Mouse (Mus musculus): ENCODE measurements at regions not wholly inside any gene's neighbourhood (a gene's known extent, or its start where the extent isn't known, plus 50 kb on each side); places are given as distances from the start of the nearest gene placed in this dataset.
"Not testable (repeated sequence)": the region's sequence is repeated elsewhere in the genome, so short reads cannot be mapped to it uniquely, and the experiment has no call there.

- DNase-seq, result no peak
Measured at GRCm38 (mm10) chr1:4570730-4571129, 237.0 kb upstream of the Gm37988 start.

- DNase-seq, result peak; percentile 73
Measured at GRCm38 (mm10) chr1:4571299-4572202, 236.1 kb upstream of the Gm37988 start.

GRCm38 (mm10) chr1:4572311-4572710, 235.4 kb upstream of the Gm37988 start:
- DNase-seq, result no peak

GRCm38 (mm10) chr1:4574101-4574500, 233.6 kb upstream of the Gm37988 start:
- DNase-seq, result no peak

GRCm38 (mm10) chr1:4576957-4577356, 230.7 kb upstream of the Gm37988 start:
- DNase-seq, result no peak

- DNase-seq, result no peak
Measured at GRCm38 (mm10) chr1:4582534-4582933, 225.2 kb upstream of the Gm37988 start.

- no peak for DNase-seq
Measured at GRCm38 (mm10) chr1:4597856-4598255, 209.8 kb upstream of the Gm37988 start.

- no peak for DNase-seq
Measured at GRCm38 (mm10) chr1:4598425-4598824, 209.3 kb upstream of the Gm37988 start.

GRCm38 (mm10) chr1:4602386-4602785, 205.3 kb upstream of the Gm37988 start:
- no peak for DNase-seq

- DNase-seq, result no peak
Measured at GRCm38 (mm10) chr1:4608824-4609223, 198.9 kb upstream of the Gm37988 start.

- DNase-seq, result no peak
Measured at GRCm38 (mm10) chr1:4613305-4613704, 194.4 kb upstream of the Gm37988 start.

GRCm38 (mm10) chr1:4615286-4615685, 192.4 kb upstream of the Gm37988 start:
- no peak for DNase-seq

GRCm38 (mm10) chr1:4617479-4617878, 190.2 kb upstream of the Gm37988 start:
- no peak for DNase-seq

- no peak for DNase-seq
Measured at GRCm38 (mm10) chr1:4622408-4622807, 185.3 kb upstream of the Gm37988 start.

- no peak for DNase-seq
Measured at GRCm38 (mm10) chr1:4623268-4623667, 184.4 kb upstream of the Gm37988 start.

- no peak for DNase-seq
Measured at GRCm38 (mm10) chr1:4653937-4654336, 153.8 kb upstream of the Gm37988 start.

GRCm38 (mm10) chr1:4655252-4655651, 152.4 kb upstream of the Gm37988 start:
- DNase-seq, result no peak

GRCm38 (mm10) chr1:4656883-4657282, 150.8 kb upstream of the Gm37988 start:
- no peak for DNase-seq

GRCm38 (mm10) chr1:4660081-4660480, 147.6 kb upstream of the Gm37988 start:
- DNase-seq, result not testable (repeated sequence)

- not testable (repeated sequence) for DNase-seq
Measured at GRCm38 (mm10) chr1:4660616-4661015, 147.1 kb upstream of the Gm37988 start.

- no peak for DNase-seq
Measured at GRCm38 (mm10) chr1:4661761-4662160, 145.9 kb upstream of the Gm37988 start.

- DNase-seq, result no peak
Measured at GRCm38 (mm10) chr1:4669732-4670131, 138.0 kb upstream of the Gm37988 start.

- DNase-seq, result no peak
Measured at GRCm38 (mm10) chr1:4671237-4672019, 136.3 kb upstream of the Gm37988 start.
